Mouse (Mus musculus) MEL (cell line): ENCODE results near the gene Prex1. TPM values are rescaled to one million over a fixed set of nuclear protein-coding genes. Genes with fewer than 3 reads are reported as not detected.

Source experiments
- DNase-seq: peaks from one replicate; pipeline ENCODE4 v3.0.0; 2011; ENCODE audit warnings: low read depth, low spot score
- H3K27ac ChIP-seq: 2 replicates; pipeline ENCODE4 v1.5.1; 2012; ENCODE audit warnings: low read depth, mild to moderate bottlenecking, control low read depth, low read length, moderate library complexity; ENCODE audit not compliant: control insufficient read depth
- H3K27me3 ChIP-seq, 2 experiments: fragments of 150-350 bp in 1 of 2; sonication (generic) in 1 of 2; 2 replicates each; pipeline ENCODE4 v1.6.1; 2012; ENCODE audit warnings: low read length in 2 of 2, mild to moderate bottlenecking in 2 of 2, improper control_type of control experiment in 1 of 2, moderate library complexity in 1 of 2; ENCODE audit not compliant: insufficient read depth in 2 of 2, control insufficient read depth in 1 of 2
- H3K36me3 ChIP-seq, 2 experiments: 2 replicates each; pipeline ENCODE4 v1.6.1; 2012 to 2014; ENCODE audit warnings: low read length in 2 of 2, improper control_type of control experiment in 1 of 2, inconsistent platforms in 1 of 2, mild to moderate bottlenecking in 1 of 2; ENCODE audit not compliant: insufficient read depth in 2 of 2, control insufficient read depth in 1 of 2
- H3K4me1 ChIP-seq, 2 experiments: fragments of 150-350 bp in 1 of 2; sonication (generic) in 1 of 2; 2 replicates each; pipeline ENCODE4 v1.6.1; 2012; ENCODE audit warnings: low read length in 2 of 2, improper control_type of control experiment in 1 of 2, mild to moderate bottlenecking in 1 of 2; ENCODE audit not compliant: insufficient read depth in 2 of 2, control insufficient read depth in 1 of 2
- H3K4me3 ChIP-seq, 2 experiments: fragments of 150-350 bp in 1 of 2; sonication (generic) in 1 of 2; 2 replicates each; pipeline ENCODE4 v1.5.1; 2012; ENCODE audit warnings: low read depth in 2 of 2, low read length in 2 of 2, mild to moderate bottlenecking in 2 of 2, moderate library complexity in 2 of 2, control low read depth in 1 of 2, improper control_type of control experiment in 1 of 2; ENCODE audit not compliant: control insufficient read depth in 1 of 2, insufficient read depth in 1 of 2
- H3K79me2 ChIP-seq: 2 replicates; pipeline ENCODE4 v1.6.1; 2012; ENCODE audit warnings: mild to moderate bottlenecking, low read length, moderate library complexity; ENCODE audit not compliant: control insufficient read depth, poor library complexity, insufficient read depth
- H3K9ac ChIP-seq: 2 replicates; pipeline ENCODE4 v1.6.1; 2012; ENCODE audit warnings: low read depth, mild to moderate bottlenecking, control low read depth, low read length, moderate library complexity; ENCODE audit not compliant: control insufficient read depth, poor library complexity, severe bottlenecking
- H3K9me3 ChIP-seq: fragments of 150-350 bp; sonication (generic); replicated peaks from 2 replicates; pipeline ENCODE4 v1.6.1; 2012; ENCODE audit warnings: mild to moderate bottlenecking, low read length, improper control_type of control experiment, moderate library complexity; ENCODE audit not compliant: insufficient read depth
- BHLHE40 ChIP-seq: IDR thresholded peaks from 2 replicates; pipeline ENCODE4 v1.6.1; 2012; ENCODE audit warnings: low read depth, mild to moderate bottlenecking, inconsistent platforms, low read length, improper control_type of control experiment, borderline replicate concordance
- CHD1 ChIP-seq: IDR thresholded peaks from 2 replicates; pipeline ENCODE4 v1.6.1; 2012; ENCODE audit warnings: low read depth, mild to moderate bottlenecking, inconsistent platforms, low read length, improper control_type of control experiment
- CTCF ChIP-seq, 3 experiments: IDR thresholded peaks in 2 of 3; conservative IDR thresholded peaks in 1 of 3; 2 replicates each; pipeline ENCODE4 v1.5.1; 2011 to 2012; ENCODE audit warnings: low read length in 3 of 3, low read depth in 2 of 3, mild to moderate bottlenecking in 2 of 3, improper control_type of control experiment in 1 of 3, inconsistent platforms in 1 of 3, mixed read lengths in 1 of 3, moderate library complexity in 1 of 3; ENCODE audit not compliant: control insufficient read depth in 1 of 3, insufficient read depth in 1 of 3, poor library complexity in 1 of 3, severe bottlenecking in 1 of 3
- E2F4 ChIP-seq: IDR thresholded peaks from 2 replicates; pipeline ENCODE4 v1.6.1; 2011; ENCODE audit warnings: low read depth, low read length, improper control_type of control experiment, borderline replicate concordance
- EP300 ChIP-seq, 2 experiments: IDR thresholded peaks; 2 replicates each; pipeline ENCODE4 v1.6.1; 2011; ENCODE audit warnings: improper control_type of control experiment in 2 of 2, low read length in 2 of 2, low read depth in 1 of 2, mild to moderate bottlenecking in 1 of 2
- ETS1 ChIP-seq: IDR thresholded peaks from 2 replicates; pipeline ENCODE4 v1.6.1; 2012; ENCODE audit warnings: low read depth, mild to moderate bottlenecking, inconsistent platforms, low read length, improper control_type of control experiment, moderate library complexity
- HCFC1 ChIP-seq: IDR thresholded peaks from 2 replicates; pipeline ENCODE4 v1.6.1; 2012; ENCODE audit warnings: low read depth, mild to moderate bottlenecking, inconsistent platforms, low read length, improper control_type of control experiment, moderate library complexity
- MAFK ChIP-seq: IDR thresholded peaks from 2 replicates; pipeline ENCODE4 v1.6.1; 2011; ENCODE audit warnings: low read depth, mild to moderate bottlenecking, low read length, improper control_type of control experiment, borderline replicate concordance
- MAX ChIP-seq: IDR thresholded peaks from 2 replicates; pipeline ENCODE4 v1.6.1; 2011; ENCODE audit warnings: low read length, improper control_type of control experiment
- MAZ ChIP-seq: IDR thresholded peaks from 2 replicates; pipeline ENCODE4 v1.6.1; 2012; ENCODE audit warnings: low read depth, mild to moderate bottlenecking, inconsistent platforms, low read length, improper control_type of control experiment
- MEF2A ChIP-seq: IDR thresholded peaks from 2 replicates; pipeline ENCODE4 v1.6.1; 2014; ENCODE audit warnings: low read depth, mild to moderate bottlenecking, inconsistent platforms, low read length, improper control_type of control experiment; ENCODE audit not compliant: poor library complexity, insufficient replicate concordance, severe bottlenecking; ENCODE audit errors: extremely low read depth
- MYB ChIP-seq: IDR thresholded peaks from 2 replicates; pipeline ENCODE4 v1.6.1; 2011; ENCODE audit warnings: mild to moderate bottlenecking, low read depth, low read length, improper control_type of control experiment
- NRF1 ChIP-seq: IDR thresholded peaks from 2 replicates; pipeline ENCODE4 v1.6.1; 2014; ENCODE audit warnings: low read depth, mild to moderate bottlenecking, inconsistent platforms, low read length, improper control_type of control experiment, moderate library complexity; ENCODE audit not compliant: poor library complexity, insufficient read depth, severe bottlenecking
- POLR2AphosphoS2 ChIP-seq: IDR thresholded peaks from 2 replicates; pipeline ENCODE4 v1.6.1; 2011; ENCODE audit warnings: low read length, improper control_type of control experiment
- POLR2AphosphoS5 ChIP-seq: IDR thresholded peaks from 2 replicates; pipeline ENCODE4 v1.6.1; 2012; ENCODE audit warnings: low read depth, borderline replicate concordance, mild to moderate bottlenecking, inconsistent platforms, low read length, moderate library complexity, mixed read lengths
- RCOR1 ChIP-seq: IDR thresholded peaks from 2 replicates; pipeline ENCODE4 v1.6.1; 2012; ENCODE audit warnings: low read depth, mild to moderate bottlenecking, inconsistent platforms, low read length, improper control_type of control experiment
- SIN3A ChIP-seq: IDR thresholded peaks from 2 replicates; pipeline ENCODE4 v1.6.1; 2012; ENCODE audit warnings: low read length, improper control_type of control experiment, inconsistent platforms
- TAL1 ChIP-seq: IDR thresholded peaks from 2 replicates; pipeline ENCODE4 v1.6.1; 2012; ENCODE audit warnings: mild to moderate bottlenecking, inconsistent platforms, low read length, moderate library complexity, mixed read lengths
- UBTF ChIP-seq: IDR thresholded peaks from 2 replicates; pipeline ENCODE4 v1.6.1; 2012; ENCODE audit warnings: low read depth, mild to moderate bottlenecking, inconsistent platforms, low read length, improper control_type of control experiment, moderate library complexity, borderline replicate concordance; ENCODE audit not compliant: insufficient read depth
- USF2 ChIP-seq, 2 experiments: IDR thresholded peaks; 2 replicates each; pipeline ENCODE4 v1.6.1; 2011 to 2012; ENCODE audit warnings: improper control_type of control experiment in 2 of 2, low read length in 2 of 2, borderline replicate concordance in 1 of 2, inconsistent platforms in 1 of 2, low read depth in 1 of 2, mild to moderate bottlenecking in 1 of 2; ENCODE audit not compliant: insufficient read depth in 1 of 2
- ZKSCAN1 ChIP-seq: IDR thresholded peaks from 2 replicates; pipeline ENCODE4 v1.6.1; 2012; ENCODE audit warnings: low read depth, mild to moderate bottlenecking, inconsistent platforms, low read length, improper control_type of control experiment, moderate library complexity
- polyA plus RNA-seq, 2 experiments: library from polyadenylated mRNA; stranded (reverse) in 1 of 2; unstranded in 1 of 2; fragments of >175 nt in 1 of 2; fragments of >200 nt in 1 of 2; gene quantifications; 2 replicates each; pipeline versions ENCODE4 v1.2.1 to v1.2.4; 2012; ENCODE audit warnings: low replicate concordance in 2 of 2, low read depth in 1 of 2; ENCODE audit not compliant: insufficient read length in 2 of 2, insufficient read depth in 1 of 2, missing spikeins in 1 of 2
- total RNA-seq: library from RNA; depleted of rRNA; stranded (reverse); fragments of 300-350 nt; gene quantifications from 2 replicates; pipeline ENCODE4 v1.2.3, GENCODE M21; 2012

Prex1 gene
- total and polyA plus RNA-seq, 3 experiments: 8.0 to 33.1 (median 15.8) TPM

DNA sequence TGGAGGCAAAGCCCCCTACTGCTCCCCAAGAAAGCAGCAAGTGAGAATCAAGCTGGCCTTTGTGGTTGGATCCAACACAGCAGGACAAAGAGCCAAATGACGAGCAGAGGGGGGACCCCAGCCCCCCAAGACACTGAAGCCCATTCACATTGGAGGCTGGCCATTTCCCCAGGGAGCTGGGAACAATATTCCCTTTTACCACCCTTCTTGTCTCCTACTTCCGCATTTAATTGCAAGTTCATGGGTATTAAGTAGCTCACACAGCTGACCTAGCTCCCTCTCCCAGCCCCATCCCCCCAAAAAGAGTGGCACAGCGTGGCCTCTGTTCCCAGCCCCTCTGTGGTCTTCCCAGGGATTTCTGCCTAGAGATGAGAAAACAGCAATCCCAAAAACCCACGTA, 30.8 kb downstream of the Prex1 start:
- Histone ChIP-seq H3K9ac (no peak overlapping the region), H3K36me3 (peaks cover 0 to 4% of the 10 kb centered on the region in 2 experiments; a peak in 1 of 4 replicates), H3K79me2 (no peaks in the 10 kb centered on the region), H3K9me3 (no peaks in the 10 kb centered on the region), H3K4me3 (no peak overlapping the region), H3K27me3 (no peaks in the 10 kb centered on the region), H3K27ac (no peak overlapping the region)
- no peak for DNase-seq
- TF ChIP-seq HCFC1 (no peak), TAL1 (no peak), ZKSCAN1 (no peak), CTCF (IDR thresholded peaks at IDR 0.05 in 2 of 3, conservative IDR thresholded peaks at IDR 0.05 in 1 of 3; ENCODE audit: control insufficient read depth in 1 of 3, insufficient read depth in 1 of 3, low read depth in 2 of 3, low read length in 3 of 3, poor library complexity in 1 of 3, severe bottlenecking in 1 of 3) (no peak), CHD1 (no peak), SIN3A (no peak), RCOR1 (no peak), ETS1 (no peak)
- TF ChIP-seq, all 39 proteins: peak for 0
- H3K4me1 ChIP-seq: peaks cover 2 to 12% of the 10 kb centered on the region in 2 experiments

DNA sequence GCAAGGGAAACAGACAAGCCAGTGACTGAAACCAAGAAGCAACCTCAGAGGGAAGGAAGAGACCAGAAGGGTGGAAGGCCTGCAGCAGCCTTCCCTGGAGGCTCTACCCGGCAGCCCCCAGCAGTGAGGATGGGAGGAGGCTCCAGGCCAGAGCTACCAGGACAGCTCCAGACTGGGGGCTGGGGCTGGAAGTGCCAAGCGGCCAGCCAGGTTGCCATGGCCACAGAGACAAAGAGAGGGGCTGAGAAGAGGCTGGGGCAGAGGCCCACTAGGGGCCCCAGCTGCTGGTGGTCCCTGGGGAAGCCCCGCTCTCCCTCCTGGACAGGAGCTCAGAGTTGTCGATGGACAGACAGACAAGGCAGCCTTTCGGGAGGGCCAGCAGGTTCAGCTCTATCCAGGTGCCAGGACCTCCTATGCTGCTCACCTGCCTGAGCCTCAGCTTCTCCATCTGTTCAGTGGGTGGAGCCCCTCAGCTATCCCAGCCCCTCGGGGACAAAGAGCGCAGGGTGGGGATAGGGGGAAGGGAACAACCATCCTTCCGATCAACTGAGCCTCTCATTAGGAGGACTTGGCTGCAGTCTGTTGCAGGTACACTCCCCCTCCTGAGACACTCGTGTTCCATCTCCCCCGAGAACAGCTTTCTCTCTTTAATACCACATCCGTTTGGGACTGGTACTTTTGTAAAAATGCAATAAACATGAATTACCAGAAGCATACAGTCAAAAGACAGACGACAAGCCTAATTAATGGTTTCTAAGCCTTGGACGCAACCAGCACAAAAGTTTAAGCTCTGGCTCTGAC, 34.5 kb downstream of the Prex1 start:
- Histone ChIP-seq H3K27me3 (no peaks in the 10 kb centered on the region), H3K9me3 (no peaks in the 10 kb centered on the region)
- TF ChIP-seq POLR2AphosphoS5 (no peak), CTCF (IDR thresholded peaks at IDR 0.05 in 2 of 3, conservative IDR thresholded peaks at IDR 0.05 in 1 of 3; ENCODE audit: control insufficient read depth in 1 of 3, insufficient read depth in 1 of 3, low read depth in 2 of 3, low read length in 3 of 3, poor library complexity in 1 of 3, severe bottlenecking in 1 of 3) (no peak), SIN3A (no peak), RCOR1 (no peak), BHLHE40 (no peak), E2F4 (no peak), POLR2AphosphoS2 (no peak), UBTF (no peak), MAZ (no peak), EP300 (IDR thresholded peaks at IDR 0.05; ENCODE audit: low read depth in 1 of 2, low read length in 2 of 2) (no peak), MAX (no peak), NRF1 (no peak), MYB (no peak), MAFK (no peak), MEF2A (no peak), USF2 (IDR thresholded peaks at IDR 0.05; ENCODE audit: borderline replicate concordance in 1 of 2, insufficient read depth in 1 of 2, low read depth in 1 of 2, low read length in 2 of 2) (no peak)
- TF ChIP-seq, all 39 proteins: peak for 0
- H3K4me3 ChIP-seq: no peak overlapping the region
- 0 out of 4 replicates have a peak, but pooled peaks cover 0 to 2% of the 10 kb centered on the region in 2 experiments for H3K36me3 ChIP-seq
- H3K4me1 ChIP-seq: peaks cover 2 to 7% of the 10 kb centered on the region in 2 experiments; a peak in 3 of 4 replicates
- no peak overlapping the region for H3K9ac ChIP-seq
- DNase-seq: no peak
- H3K79me2 ChIP-seq: no peaks in the 10 kb centered on the region
- no peak overlapping the region for H3K27ac ChIP-seq
